ENCODE assay signal across 8 mouse cellular contexts in the genomic region with DNA sequence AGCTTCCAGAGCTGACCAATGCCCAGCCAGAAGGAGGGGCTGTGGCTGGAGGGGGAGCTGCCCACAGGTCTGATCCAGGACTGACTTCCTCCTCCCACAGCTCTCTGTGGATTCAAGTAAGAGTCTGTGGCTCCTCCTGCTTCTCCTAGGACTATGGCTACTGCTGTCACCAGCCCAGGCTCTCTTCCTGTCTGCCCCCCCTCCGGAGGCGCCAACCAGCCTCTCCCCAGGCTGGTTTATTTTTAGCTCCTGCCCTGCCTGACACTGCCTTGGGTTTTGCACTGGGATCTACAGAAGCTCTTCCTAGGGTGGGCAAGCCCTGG. TPM values are rescaled to one million over a fixed set of nuclear protein-coding genes. Genes with fewer than 3 reads are reported as not detected.
A peak's percentile ranks its signal among the peaks of the same experiment; 100 is the strongest.
DNase-seq lines count a peak whose midpoint lies in the region; ATAC-seq and TF ChIP-seq lines count a peak whose summit lies in the region.

No protein-coding gene starts in this region.

- no peaks in the 10 kb centered on the region for H3K79me2 ChIP-seq in macrophage (ENCODE audit: inconsistent target)

- ATAC-seq in Patski: peak; percentile 68
- ATAC-seq in heart, embryonic 11.5 days (replicated peaks; ENCODE audit: insufficient number of reproducible peaks, low FRiP score, low TSS enrichment): peak; percentile 78
- ATAC-seq in forebrain, embryonic 11.5 days (replicated peaks; ENCODE audit: low FRiP score): no peak

- 0% methylated on average over 2 of the region's 2 CpGs for WGBS in heart, embryonic 11.5 days (ENCODE audit: insufficient replicate concordance)
- 0% methylated on average over 2 of the region's 2 CpGs for WGBS in macrophage (ENCODE audit: missing documents)
- 94% methylated on average over 2 of the region's 2 CpGs for WGBS in forebrain, embryonic 11.5 days

- TF ChIP-seq CTCF in Patski (IDR thresholded peaks at IDR 0.05): no peak

- H3K36me3 ChIP-seq in heart, embryonic 11.5 days (ENCODE audit: control insufficient read depth, insufficient read depth, low read length): 0 out of 2 replicates have a peak, but pooled peaks cover 4% of the 10 kb centered on the region
- peaks cover 9% of the 10 kb centered on the region; the same call in 1 of the 2 replicates for H3K36me3 ChIP-seq in macrophage (ENCODE audit: inconsistent target)
- no peaks in the 10 kb centered on the region for H3K36me3 ChIP-seq in forebrain, embryonic 11.5 days (ENCODE audit: control insufficient read depth, insufficient read depth, low read length)

- POLR2A ChIA-PET in Patski (lab: Charles Lee): interaction anchor here (1.1 kb wide), 1 partner anchor 29 kb away, joined by 3 read pairs; no protein-coding TSS in a partner anchor

- H3K27me3 ChIP-seq in Patski: no peaks in the 10 kb centered on the region
- no peaks in the 10 kb centered on the region for H3K27me3 ChIP-seq in heart, embryonic 11.5 days (ENCODE audit: control insufficient read depth, insufficient read depth, low read length)
- H3K27me3 ChIP-seq in forebrain, embryonic 11.5 days (ENCODE audit: control insufficient read depth, insufficient read depth, low read length): no peaks in the 10 kb centered on the region

- peak; percentile 68 for DNase-seq in 3134 (ENCODE audit: extremely low read depth, insufficient read length, low spot score)
- DNase-seq in Patski (ENCODE audit: low read depth, low spot score): no peak
- peak; percentile 74 for DNase-seq in kidney, postnatal 10 days
- DNase-seq in testis, postnatal 10 days (ENCODE audit: low spot score): no peak
- DNase-seq in layer of hippocampus, postnatal 10 days (ENCODE audit: low spot score in 2 of 2): no peak
- DNase-seq in forebrain, embryonic 11.5 days (ENCODE audit: low spot score): no peak

- H3K27ac ChIP-seq in heart, embryonic 11.5 days (ENCODE audit: low read depth, low read length): peak overlapping the region; percentile 89
- peak overlapping the region; percentile 71 for H3K27ac ChIP-seq in macrophage
- H3K27ac ChIP-seq in forebrain, embryonic 11.5 days (ENCODE audit: low read depth, low read length): no peak overlapping the region

- no peaks in the 10 kb centered on the region for H3K9me3 ChIP-seq in heart, embryonic 11.5 days (replicated peaks; ENCODE audit: control insufficient read depth, low read length)
- H3K9me3 ChIP-seq in forebrain, embryonic 11.5 days (ENCODE audit: control insufficient read depth, low read length): no peaks in the 10 kb centered on the region

- H3K4me3 ChIP-seq in heart, embryonic 11.5 days (ENCODE audit: low read depth, low read length): no peak overlapping the region
- H3K4me3 ChIP-seq in macrophage (ENCODE audit: inconsistent target): no peak overlapping the region
- H3K4me3 ChIP-seq in forebrain, embryonic 11.5 days (ENCODE audit: low read depth, low read length): no peak overlapping the region

- H3K9ac ChIP-seq in heart, embryonic 11.5 days (ENCODE audit: low read depth, low read length): 0 out of 2 replicates have a peak overlapping the region, but pooled peaks have one; percentile 17
- H3K9ac ChIP-seq in forebrain, embryonic 11.5 days (ENCODE audit: low read length): no peak overlapping the region

- peak overlapping the region; percentile 34 for H3K4me2 ChIP-seq in heart, embryonic 11.5 days
- no peak overlapping the region for H3K4me2 ChIP-seq in forebrain, embryonic 11.5 days (ENCODE audit: low read depth, low read length, severe bottlenecking)

- CTCF ChIA-PET in Patski (lab: Charles Lee): interaction anchor here (0.9 to 1.4 kb wide), 3 partner anchors 23 to 40 kb away, joined by 3 to 7 read pairs (median 4); no protein-coding TSS in a partner anchor

- H3K4me1 ChIP-seq in heart, embryonic 11.5 days (ENCODE audit: control insufficient read depth, insufficient read depth, low read length): peaks cover 33% of the 10 kb centered on the region
- no peaks in the 10 kb centered on the region for H3K4me1 ChIP-seq in forebrain, embryonic 11.5 days (replicated peaks; ENCODE audit: control insufficient read depth, insufficient read depth, low read length)

- in situ Hi-C loops in Patski (cut with MboI; ENCODE audit: low pct_unique_long_range_greater_than_20kb): no loop called here

RNA-seq across cellular contexts. Expression of a gene that starts 25.1 kb away (rescaled TPM):
- polyA plus RNA-seq in Patski (2021) (11.6 TPM), macrophage (2018) (25.2 to 32.3 TPM (median 28.0 TPM) in 3 replicates)
- 8.4 TPM in 2 replicates for polyA plus RNA-seq in heart, embryonic 11.5 days (2014; fragmentation: Nextera tagmentation; extraction: Ambion mirVana)
- total RNA-seq in macrophage (2018; cell fraction: chromatin; rRNA removed): 100 to 1,000 TPM in 1 of 26 experiments, 10 to 100 TPM in 25; 20.0 to 106 (median 39.1) TPM
- 10 to 100 TPM; 12.0 to 39.3 (median 24.7) TPM for total RNA-seq in macrophage (2018; cell fraction: cytosol; rRNA removed)
- total RNA-seq in macrophage (2018; cell fraction: nucleus; rRNA removed): 10 to 100 TPM; 13.7 to 86.6 (median 34.0) TPM
- 10 to 100 TPM; 20.9 to 23.3 TPM for total RNA-seq in layer of hippocampus, postnatal 10 days (2021)
- polyA plus RNA-seq in forebrain, embryonic 11.5 days (2014; fragmentation: Nextera tagmentation; extraction: Ambion mirVana): 3.6 and 4.2 TPM in 2 replicates

Comparison
In these comparisons a context has a peak if more than half of its experiments do, and no peak if none do; other contexts are left out.
1. DNase-seq: peak in 3134 (single experiment) and kidney, postnatal 10 days (single experiment); none in Patski (single experiment), testis, postnatal 10 days (single experiment), layer of hippocampus, postnatal 10 days (0 of 2) and forebrain, embryonic 11.5 days (single experiment).